Mouse (Mus musculus) hindbrain, embryonic 11.5 days (tissue): ENCODE data around the gene Limch1. TPM values are rescaled to one million over a fixed set of nuclear protein-coding genes. Genes with fewer than 3 reads are reported as not detected.
A peak's percentile ranks its signal among the peaks of the same experiment; 100 is the strongest.

Experiments used
- ATAC-seq: fragments of 200-750 bp; cut with Nextera tagmentation; 2 replicates; pipeline ENCODE4 v1.8.0; 2017; ENCODE audit warnings: mild to moderate bottlenecking, moderate TSS enrichment, moderate library complexity; ENCODE audit not compliant: low FRiP score
- DNase-seq: peaks from one replicate; pipeline ENCODE4 v3.0.0-alpha.2; 2015; ENCODE audit warnings: low spot score
- H3K27ac ChIP-seq: fragments of 300-500 bp; sonication (generic); 2 replicates; pipeline ENCODE4 v1.5.1; 2014; ENCODE audit warnings: mild to moderate bottlenecking, low read depth, low read length
- H3K27me3 ChIP-seq: fragments of 300-500 bp; sonication (generic); 2 replicates; pipeline ENCODE4 v1.6.1; 2014; ENCODE audit warnings: mild to moderate bottlenecking, low read length, moderate library complexity, mixed read lengths; ENCODE audit not compliant: control insufficient read depth, insufficient read depth
- H3K36me3 ChIP-seq: fragments of 300-500 bp; sonication (generic); 2 replicates; pipeline ENCODE4 v1.6.1; 2014; ENCODE audit warnings: mild to moderate bottlenecking, low read length, moderate library complexity, mixed read lengths; ENCODE audit not compliant: control insufficient read depth, insufficient read depth
- H3K4me1 ChIP-seq: fragments of 300-500 bp; sonication (generic); replicated peaks from 2 replicates; pipeline ENCODE4 v1.6.1; 2014; ENCODE audit warnings: low read length, mixed read lengths; ENCODE audit not compliant: control insufficient read depth, insufficient read depth
- H3K4me2 ChIP-seq: fragments of 300-500 bp; sonication (generic); replicated peaks from 2 replicates; pipeline ENCODE4 v1.6.1; 2014; ENCODE audit warnings: mild to moderate bottlenecking, low read depth, low read length
- H3K4me3 ChIP-seq: fragments of 300-500 bp; sonication (generic); 2 replicates; pipeline ENCODE4 v1.5.1; 2014; ENCODE audit warnings: low read depth, low read length
- H3K9ac ChIP-seq: fragments of 300-500 bp; sonication (generic); 2 replicates; pipeline ENCODE4 v1.6.1; 2014; ENCODE audit warnings: low read depth, low read length
- H3K9me3 ChIP-seq: fragments of 300-500 bp; sonication (generic); 2 replicates; pipeline ENCODE4 v1.6.1; 2016; ENCODE audit warnings: low read length; ENCODE audit not compliant: control insufficient read depth
- WGBS: fragments of 180-500 bp; shearing (Covaris S2); extraction: QIAGEN DNeasy Blood & Tissue Kit; methylation state at CpG from one replicate; pipeline ENCODE4 v1.1.7; 2014; 5-methylcytosine and 5-hydroxymethylcytosine counted together
- polyA plus RNA-seq: library from polyadenylated mRNA; unstranded; fragments of >200 nt; fragmentation: Nextera tagmentation; extraction: Ambion mirVana; gene quantifications from 2 replicates; pipeline ENCODE4 v1.2.1, GENCODE M21; 2014

Gene Limch1
- polyA plus RNA-seq, 1 experiment from 2014 or later: 81.7 TPM

GRCm38 (mm10) chr5:66750641-66751040 is 5.0 kb downstream of the Limch1 start:
- 77% methylated on average over 7 of the region's 7 CpGs for whole genome bisulfite sequencing
- DNase-seq: no peak
- H3K4me2 ChIP-seq: no peak overlapping the region

GRCm38 (mm10) chr5:66751332-66751980 is 5.8 kb downstream of the Limch1 start:
- H3K4me1 ChIP-seq: peaks cover 5% of the 10 kb centered on the region; the same call in 1 of the 2 replicates
- WGBS: 42% methylated on average over 3 of the region's 3 CpGs
- no peak overlapping the region for H3K27ac ChIP-seq
- H3K4me3 ChIP-seq: no peak overlapping the region
- H3K27me3 ChIP-seq: no peaks in the 10 kb centered on the region
- H3K9me3 ChIP-seq: no peaks in the 10 kb centered on the region
- no peak for DNase-seq
- no peak overlapping the region for H3K9ac ChIP-seq
- H3K4me2 ChIP-seq: no peak overlapping the region
- no peak for ATAC-seq
- H3K36me3 ChIP-seq: no peaks in the 10 kb centered on the region

More at GRCm38 (mm10) chr5:66750641-66751040, 5.0 kb downstream of the Limch1 start:
- Histone ChIP-seq H3K27ac (no peak overlapping the region), H3K9ac (no peak overlapping the region), H3K4me3 (no peak overlapping the region), H3K4me1 (peaks cover 5% of the 10 kb centered on the region; the same call in 1 of the 2 replicates), H3K9me3 (no peaks in the 10 kb centered on the region), H3K36me3 (no peaks in the 10 kb centered on the region), H3K27me3 (no peaks in the 10 kb centered on the region)
- ATAC-seq: no peak

- H3K4me1 ChIP-seq: peaks cover under 1% of the 10 kb centered on the region; the same call in 1 of the 2 replicates
- H3K27me3 ChIP-seq: no peaks in the 10 kb centered on the region
- no peaks in the 10 kb centered on the region for H3K9me3 ChIP-seq
- no peak overlapping the region for H3K27ac ChIP-seq
- WGBS: 94% methylated on average over 9 of the region's 9 CpGs
- no peak overlapping the region for H3K4me3 ChIP-seq
- H3K36me3 ChIP-seq: no peaks in the 10 kb centered on the region
- no peak overlapping the region for H3K9ac ChIP-seq
- no peak for ATAC-seq
- H3K4me2 ChIP-seq: no peak overlapping the region
- no peak for DNase-seq
Observed at GRCm38 (mm10) chr5:66753620-66754019, 8.0 kb downstream of the Limch1 start.

- H3K9ac ChIP-seq: no peak overlapping the region
- H3K4me1 ChIP-seq: no peaks in the 10 kb centered on the region
- 75% methylated on average over 10 of the region's 10 CpGs for WGBS
- H3K9me3 ChIP-seq: no peaks in the 10 kb centered on the region
- H3K36me3 ChIP-seq: no peaks in the 10 kb centered on the region
- H3K4me2 ChIP-seq: no peak overlapping the region
- ATAC-seq (peak; percentile 79), DNase-seq (peak; percentile 44)
- no peak overlapping the region for H3K27ac ChIP-seq
- no peak overlapping the region for H3K4me3 ChIP-seq
- H3K27me3 ChIP-seq: no peaks in the 10 kb centered on the region
Observed at GRCm38 (mm10) chr5:66756821-66757705, 11.4 kb downstream of the Limch1 start.

GRCm38 (mm10) chr5:66757706-66758237 is 12.1 kb downstream of the Limch1 start:
- Histone ChIP-seq H3K9ac (no peak overlapping the region), H3K9me3 (no peaks in the 10 kb centered on the region), H3K27me3 (no peaks in the 10 kb centered on the region), H3K4me2 (no peak overlapping the region), H3K36me3 (no peaks in the 10 kb centered on the region), H3K27ac (no peak overlapping the region), H3K4me3 (no peak overlapping the region), H3K4me1 (no peaks in the 10 kb centered on the region)
- 63% methylated on average over 2 of the region's 2 CpGs for WGBS
- DNase-seq (no peak), ATAC-seq (0 out of 2 replicates have a peak, but pooled peaks have one; percentile 14)

GRCm38 (mm10) chr5:66759354-66759753 is 13.7 kb downstream of the Limch1 start:
- H3K36me3 ChIP-seq: no peaks in the 10 kb centered on the region
- no peak overlapping the region for H3K27ac ChIP-seq
- DNase-seq (no peak), ATAC-seq (no peak)
- H3K9me3 ChIP-seq: no peaks in the 10 kb centered on the region
- no peak overlapping the region for H3K4me2 ChIP-seq
- H3K4me1 ChIP-seq: no peaks in the 10 kb centered on the region
- WGBS: 78% methylated on average over 2 of the region's 2 CpGs
- H3K27me3 ChIP-seq: no peaks in the 10 kb centered on the region
- H3K4me3 ChIP-seq: no peak overlapping the region
- H3K9ac ChIP-seq: no peak overlapping the region

GRCm38 (mm10) chr5:66760747-66761146 is 15.1 kb downstream of the Limch1 start:
- no peak overlapping the region for H3K27ac ChIP-seq
- no peaks in the 10 kb centered on the region for H3K4me1 ChIP-seq
- H3K9me3 ChIP-seq: no peaks in the 10 kb centered on the region
- H3K27me3 ChIP-seq: no peaks in the 10 kb centered on the region
- no peak overlapping the region for H3K9ac ChIP-seq
- WGBS: 88% methylated on average over 10 of the region's 10 CpGs
- H3K36me3 ChIP-seq: no peaks in the 10 kb centered on the region
- ATAC-seq (no peak), DNase-seq (no peak)
- H3K4me2 ChIP-seq: no peak overlapping the region
- H3K4me3 ChIP-seq: no peak overlapping the region

- ATAC-seq (no peak), DNase-seq (no peak)
- Histone ChIP-seq H3K27ac (no peak overlapping the region), H3K4me2 (no peak overlapping the region), H3K9ac (no peak overlapping the region), H3K4me3 (no peak overlapping the region), H3K9me3 (no peaks in the 10 kb centered on the region), H3K4me1 (no peaks in the 10 kb centered on the region), H3K36me3 (no peaks in the 10 kb centered on the region), H3K27me3 (no peaks in the 10 kb centered on the region)
- 83% methylated on average over 2 of the region's 2 CpGs for WGBS
Observed at GRCm38 (mm10) chr5:66762006-66762405, 16.4 kb downstream of the Limch1 start.
